Mouse (Mus musculus) ES-Bruce4 (cell line): ENCODE data around the gene Traf2.

Experiments
- CTCF ChIP-seq: IDR thresholded peaks from one replicate; pipeline ENCODE4 v1.8.1; 2011; ENCODE audit warnings: low read depth, low read length
- POLR2A ChIP-seq: IDR thresholded peaks from one replicate; pipeline ENCODE4 v1.8.1; 2011; ENCODE audit warnings: low read length; ENCODE audit not compliant: insufficient read depth

- TF ChIP-seq POLR2A (no peak), CTCF (no peak)
Measured at GRCm38 (mm10) chr2:25500576-25501405, 45.9 kb downstream of the Traf2 start, which contains the start of gene Fbxw5.
